Mouse (Mus musculus): ENCODE results near the gene Hk1. TPM values are rescaled to one million over a fixed set of nuclear protein-coding genes. Genes with fewer than 3 reads are reported as not detected.

Hk1 gene
- 126 and 135 TPM in 2 replicates for polyA plus RNA-seq (2015; fragmentation: Nextera tagmentation; extraction: Ambion mirVana)

DNA sequence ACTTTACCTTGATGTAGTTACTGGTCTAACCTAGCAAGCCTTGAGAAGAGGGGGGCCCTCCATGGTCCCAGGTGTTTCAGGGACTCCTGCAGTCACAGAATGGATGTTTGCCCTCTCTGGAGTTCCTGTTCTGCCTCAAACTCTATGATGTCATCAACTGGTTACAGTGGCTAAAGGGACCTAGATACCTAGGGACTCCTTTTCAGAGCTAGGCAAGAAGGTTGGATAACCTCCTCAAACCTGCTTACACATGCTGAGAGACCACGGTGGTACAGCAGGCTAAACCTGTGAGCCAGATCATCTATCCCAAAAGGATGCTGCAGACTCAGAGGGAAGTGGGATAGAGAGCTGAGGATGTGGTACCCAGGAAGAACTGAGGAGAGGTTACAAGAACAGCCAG is at the start of gene Hk1:
Gene Hk1 (minus strand): TSS at position 101 of the 400 bp plus-strand sequence.
- WGBS: 89% methylated on average over 1 of the region's 1 CpGs
- no peaks in the 10 kb centered on the region for H3K36me3 ChIP-seq (replicated peaks)
- H3K4me2 ChIP-seq: no peak within 1 kb of the TSS
- no peak within 1 kb of the TSS for H3K4me3 ChIP-seq
- no peak within 1 kb of the TSS for H3K27ac ChIP-seq
- no peak within 1 kb of the TSS for H3K9ac ChIP-seq
- H3K4me1 ChIP-seq: no peaks in the 10 kb centered on the region; the same call in 1 of the 2 replicates
- no peaks in the 10 kb centered on the region for H3K9me3 ChIP-seq
- H3K27me3 ChIP-seq (replicated peaks): no peaks in the 10 kb centered on the region
- ATAC-seq (replicated peaks): no peak

DNA sequence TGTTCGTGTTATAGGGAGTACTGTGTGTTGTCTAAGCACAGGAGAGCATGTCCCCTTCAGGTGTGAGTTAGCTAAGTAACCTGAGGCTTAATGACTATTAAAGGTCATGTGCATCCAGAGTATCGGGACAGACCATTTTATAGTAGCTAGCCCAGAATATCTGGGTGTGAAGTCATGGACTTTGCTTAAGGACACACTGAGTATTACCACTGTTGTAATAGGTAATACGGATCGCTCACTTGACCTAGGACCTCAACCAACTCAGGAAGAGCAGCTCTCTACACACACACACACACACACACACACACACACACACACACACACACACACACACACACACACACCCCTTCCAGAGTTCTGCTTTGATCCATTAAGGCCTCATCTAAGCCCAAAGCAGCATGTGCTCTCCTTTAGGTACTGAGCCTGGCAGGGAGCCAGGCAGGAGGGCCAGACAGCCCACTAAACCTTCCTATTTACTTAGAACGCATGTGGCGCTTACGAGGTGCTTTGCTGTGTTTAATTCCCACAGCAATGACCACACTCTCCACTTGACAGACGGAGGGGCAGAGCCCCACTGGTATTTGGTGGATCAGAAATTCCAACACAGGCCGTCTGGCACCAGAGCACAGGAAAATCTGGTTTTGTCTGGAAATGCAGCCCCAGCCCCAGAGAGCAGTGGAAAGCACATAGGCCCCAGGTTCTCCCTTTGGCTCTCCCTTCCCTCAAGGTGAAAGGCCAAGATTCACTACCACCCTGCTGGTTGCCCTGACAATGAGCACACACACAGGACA is 45.6 kb upstream of the Hk1 start:
- no peaks in the 10 kb centered on the region for H3K4me1 ChIP-seq
- H3K27ac ChIP-seq: no peak overlapping the region
- 52% methylated on average over 9 of the region's 9 CpGs for WGBS
- no peak overlapping the region for H3K4me2 ChIP-seq
- peaks cover 24% of the 10 kb centered on the region for H3K36me3 ChIP-seq (replicated peaks)
- H3K9me3 ChIP-seq: no peaks in the 10 kb centered on the region
- no peak for ATAC-seq (replicated peaks)
- no peak overlapping the region for H3K4me3 ChIP-seq
- no peak overlapping the region for H3K9ac ChIP-seq
- H3K27me3 ChIP-seq (replicated peaks): no peaks in the 10 kb centered on the region

DNA sequence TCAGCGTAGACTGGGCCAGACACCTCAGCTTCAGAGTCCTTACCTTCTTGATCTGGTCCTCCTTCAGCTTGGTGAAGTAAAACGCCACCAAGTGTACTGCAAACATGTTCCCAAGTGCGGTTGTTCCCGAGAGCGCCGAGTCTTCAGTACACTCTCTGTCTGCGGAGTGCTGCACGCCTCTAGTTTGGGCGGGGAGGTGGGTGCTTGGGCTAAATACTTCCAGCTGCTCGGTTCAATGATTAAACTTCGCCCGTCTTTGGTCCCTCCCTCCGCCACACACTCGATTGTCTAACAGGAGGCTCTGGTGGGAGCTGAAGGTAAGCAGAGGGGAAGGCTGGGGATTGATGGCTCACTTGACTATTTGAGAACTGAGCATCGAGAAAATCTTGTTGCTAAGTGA is 42.5 kb upstream of the Hk1 start, which contains the start of gene Hkdc1:
Gene Hkdc1 (minus strand): TSS at position 237 of the 400 bp plus-strand sequence.
- Histone ChIP-seq H3K4me2 (no peak within 1 kb of the TSS), H3K36me3 (replicated peaks) (no peaks in the 10 kb centered on the region), H3K4me1 (no peaks in the 10 kb centered on the region), H3K27me3 (replicated peaks) (no peaks in the 10 kb centered on the region), H3K4me3 (no peak within 1 kb of the TSS), H3K9ac (no peak within 1 kb of the TSS), H3K9me3 (no peaks in the 10 kb centered on the region), H3K27ac (no peak within 1 kb of the TSS)
- no peak for ATAC-seq (replicated peaks)
- WGBS: 46% methylated on average over 15 of the region's 15 CpGs

DNA sequence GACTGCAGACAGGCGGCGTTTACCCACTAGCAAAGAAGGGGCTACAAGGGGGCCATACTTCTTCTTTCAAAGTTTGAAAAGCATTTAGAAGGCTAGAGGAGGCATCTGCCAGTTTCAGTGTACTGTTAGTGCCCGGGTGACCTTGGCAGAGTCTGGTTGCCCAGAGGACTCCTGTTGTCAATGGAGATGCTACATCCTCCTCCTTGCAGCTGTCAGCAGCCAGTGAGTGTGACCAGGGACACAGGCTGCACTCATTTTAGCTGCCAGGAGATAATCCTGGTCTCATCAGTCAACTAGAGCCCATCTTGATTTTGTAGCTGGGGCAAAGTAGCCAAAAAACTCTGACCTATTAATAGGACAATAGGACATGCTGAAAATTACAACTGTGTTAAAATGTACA is 41.4 kb upstream of the Hk1 start:
- WGBS: 83% methylated on average over 3 of the region's 3 CpGs
- H3K4me2 ChIP-seq: no peak overlapping the region
- no peaks in the 10 kb centered on the region for H3K27me3 ChIP-seq (replicated peaks)
- H3K4me3 ChIP-seq: no peak overlapping the region
- H3K36me3 ChIP-seq (replicated peaks): no peaks in the 10 kb centered on the region
- ATAC-seq (replicated peaks): no peak
- no peaks in the 10 kb centered on the region for H3K9me3 ChIP-seq
- H3K27ac ChIP-seq: no peak overlapping the region
- no peaks in the 10 kb centered on the region for H3K4me1 ChIP-seq
- no peak overlapping the region for H3K9ac ChIP-seq

DNA sequence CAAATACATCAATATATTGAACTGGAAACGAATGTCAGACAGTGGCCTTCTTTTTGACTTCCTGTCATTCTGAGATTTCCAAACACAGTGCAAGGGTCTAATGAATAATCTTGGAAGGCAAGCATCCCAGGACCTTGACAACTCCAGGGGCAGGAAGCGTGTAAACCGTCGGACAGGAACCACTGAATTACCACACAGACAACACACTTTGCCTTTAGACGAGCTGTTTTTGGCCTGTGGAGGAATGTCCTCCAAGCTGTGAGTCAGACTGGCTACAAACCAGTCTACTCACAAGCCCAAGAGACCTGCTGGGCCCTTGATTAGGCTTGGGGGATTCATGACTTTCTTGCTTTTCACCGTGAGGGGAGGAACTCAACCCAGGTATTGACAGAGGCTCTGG is 40.7 kb upstream of the Hk1 start:
- Histone ChIP-seq H3K36me3 (replicated peaks) (no peaks in the 10 kb centered on the region), H3K27ac (no peak overlapping the region), H3K27me3 (replicated peaks) (no peaks in the 10 kb centered on the region), H3K9ac (no peak overlapping the region), H3K9me3 (no peaks in the 10 kb centered on the region), H3K4me2 (no peak overlapping the region), H3K4me1 (no peaks in the 10 kb centered on the region), H3K4me3 (no peak overlapping the region)
- ATAC-seq (replicated peaks): no peak
- 76% methylated on average over 6 of the region's 6 CpGs for WGBS

DNA sequence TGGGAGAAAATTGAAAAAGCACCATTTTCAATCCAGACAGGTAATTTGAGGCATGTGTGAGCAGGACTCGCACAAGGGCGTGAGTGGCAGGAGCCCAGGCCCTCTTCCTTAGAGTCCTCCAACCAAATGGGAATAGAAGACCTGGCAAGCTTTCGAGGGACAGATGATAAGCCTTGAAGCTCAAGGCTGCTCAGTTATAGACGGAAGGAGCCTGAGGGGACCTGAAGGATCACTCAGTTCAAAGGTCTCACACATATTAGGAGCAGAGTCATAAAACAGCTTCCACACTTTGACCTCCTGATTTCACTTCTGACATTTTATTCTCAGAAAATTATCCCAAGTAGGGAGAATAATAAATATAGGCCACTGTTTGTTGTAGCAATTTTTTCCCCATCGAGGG is 39.7 kb upstream of the Hk1 start:
- ATAC-seq (replicated peaks): no peak
- Histone ChIP-seq H3K9me3 (no peaks in the 10 kb centered on the region), H3K4me1 (no peaks in the 10 kb centered on the region), H3K27ac (no peak overlapping the region), H3K36me3 (replicated peaks) (no peaks in the 10 kb centered on the region), H3K4me3 (no peak overlapping the region), H3K9ac (no peak overlapping the region), H3K27me3 (replicated peaks) (no peaks in the 10 kb centered on the region), H3K4me2 (no peak overlapping the region)
- WGBS: 85% methylated on average over 5 of the region's 5 CpGs

DNA sequence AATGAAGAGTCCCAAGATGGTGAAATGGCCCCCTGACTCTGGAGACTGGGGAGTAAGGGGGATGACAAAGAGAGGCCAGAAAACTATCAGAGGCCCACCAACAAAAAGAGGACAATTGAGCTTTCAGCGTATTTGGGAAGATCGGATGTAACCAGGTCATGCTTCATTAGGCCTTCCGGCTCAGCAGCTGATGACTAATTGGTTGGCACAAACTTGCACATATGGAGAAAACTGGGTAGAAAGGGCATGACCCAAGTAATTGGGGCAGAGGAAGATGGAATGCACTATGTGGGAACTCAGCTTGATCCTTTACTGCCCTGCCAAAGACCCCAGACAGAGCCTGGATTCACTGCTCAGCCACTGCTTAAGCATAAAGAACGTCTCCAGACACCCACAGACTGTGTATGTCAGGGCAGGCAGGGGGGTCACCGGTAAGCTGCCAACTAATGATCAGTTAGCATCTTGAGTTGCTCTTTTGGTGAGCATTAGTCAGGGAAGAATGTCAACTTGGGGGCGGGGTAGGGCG is 39.2 kb upstream of the Hk1 start:
- ATAC-seq (replicated peaks): no peak
- Histone ChIP-seq H3K36me3 (replicated peaks) (no peaks in the 10 kb centered on the region), H3K4me1 (no peaks in the 10 kb centered on the region), H3K9ac (no peak overlapping the region), H3K27ac (no peak overlapping the region), H3K27me3 (replicated peaks) (no peaks in the 10 kb centered on the region), H3K4me3 (no peak overlapping the region), H3K9me3 (no peaks in the 10 kb centered on the region), H3K4me2 (no peak overlapping the region)
- WGBS: 60% methylated on average over 7 of the region's 7 CpGs

DNA sequence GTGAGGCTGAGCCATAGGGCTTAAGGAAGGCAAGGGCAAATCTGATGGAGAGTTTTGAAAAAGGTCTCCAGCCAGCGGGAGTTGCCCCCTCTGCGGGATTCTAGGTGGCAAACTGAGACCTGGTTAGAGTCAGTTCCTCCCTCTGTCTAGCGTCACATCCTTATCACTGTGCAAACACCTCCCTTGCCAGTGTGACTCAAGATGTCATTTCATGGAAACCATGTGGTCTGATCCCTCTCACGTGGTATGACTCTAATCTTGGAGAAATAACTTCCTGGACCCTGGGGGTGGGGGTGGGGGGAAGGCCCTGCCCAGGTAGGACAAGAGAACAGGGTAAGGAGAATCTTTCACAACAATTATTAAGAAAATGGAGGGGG is 33.9 kb upstream of the Hk1 start:
- Histone ChIP-seq H3K4me1 (no peaks in the 10 kb centered on the region), H3K9ac (no peak overlapping the region), H3K27me3 (replicated peaks) (no peaks in the 10 kb centered on the region), H3K27ac (no peak overlapping the region), H3K36me3 (replicated peaks) (no peaks in the 10 kb centered on the region), H3K9me3 (no peaks in the 10 kb centered on the region), H3K4me2 (no peak overlapping the region), H3K4me3 (no peak overlapping the region)
- ATAC-seq (replicated peaks): no peak
- 60% methylated on average over 4 of the region's 4 CpGs for whole genome bisulfite sequencing

DNA sequence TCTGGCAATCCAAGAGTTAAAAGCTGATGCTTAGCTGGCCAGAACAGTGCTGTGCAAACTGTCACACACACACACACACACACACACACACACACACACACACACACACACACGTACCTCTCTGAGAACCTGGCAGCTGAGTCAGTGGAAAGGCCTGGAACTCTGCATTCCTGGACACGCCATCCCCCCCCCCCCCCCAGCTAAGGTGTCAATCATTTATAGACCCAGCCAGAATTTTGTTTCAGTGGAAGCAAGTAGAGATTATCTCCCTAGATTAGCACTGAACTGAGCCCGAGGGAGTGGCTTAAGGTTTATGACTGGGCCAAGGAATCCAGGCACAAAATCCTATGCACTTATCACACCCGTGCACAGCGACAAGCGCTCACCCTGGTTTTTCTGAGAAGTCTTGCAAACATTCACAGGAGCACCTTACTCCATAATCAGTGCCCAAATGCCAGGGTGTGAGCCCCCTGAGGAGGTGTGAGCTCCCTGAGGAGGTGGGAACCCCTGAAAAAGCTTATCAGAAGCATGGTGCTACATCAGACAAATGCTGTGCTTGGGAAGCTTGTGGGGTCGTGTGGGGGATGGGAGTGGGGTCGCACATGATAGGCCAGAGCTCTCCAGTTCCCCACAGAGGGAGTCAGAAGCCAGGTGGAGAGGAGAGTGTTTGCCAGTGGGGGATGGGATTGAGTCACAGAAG is 33.3 kb upstream of the Hk1 start:
- Histone ChIP-seq H3K36me3 (replicated peaks) (no peaks in the 10 kb centered on the region), H3K4me2 (no peak overlapping the region), H3K9ac (no peak overlapping the region), H3K27me3 (replicated peaks) (no peaks in the 10 kb centered on the region), H3K9me3 (no peaks in the 10 kb centered on the region), H3K4me3 (no peak overlapping the region), H3K27ac (no peak overlapping the region), H3K4me1 (no peaks in the 10 kb centered on the region)
- WGBS: 30% methylated on average over 8 of the region's 8 CpGs
- no peak for ATAC-seq (replicated peaks)

DNA sequence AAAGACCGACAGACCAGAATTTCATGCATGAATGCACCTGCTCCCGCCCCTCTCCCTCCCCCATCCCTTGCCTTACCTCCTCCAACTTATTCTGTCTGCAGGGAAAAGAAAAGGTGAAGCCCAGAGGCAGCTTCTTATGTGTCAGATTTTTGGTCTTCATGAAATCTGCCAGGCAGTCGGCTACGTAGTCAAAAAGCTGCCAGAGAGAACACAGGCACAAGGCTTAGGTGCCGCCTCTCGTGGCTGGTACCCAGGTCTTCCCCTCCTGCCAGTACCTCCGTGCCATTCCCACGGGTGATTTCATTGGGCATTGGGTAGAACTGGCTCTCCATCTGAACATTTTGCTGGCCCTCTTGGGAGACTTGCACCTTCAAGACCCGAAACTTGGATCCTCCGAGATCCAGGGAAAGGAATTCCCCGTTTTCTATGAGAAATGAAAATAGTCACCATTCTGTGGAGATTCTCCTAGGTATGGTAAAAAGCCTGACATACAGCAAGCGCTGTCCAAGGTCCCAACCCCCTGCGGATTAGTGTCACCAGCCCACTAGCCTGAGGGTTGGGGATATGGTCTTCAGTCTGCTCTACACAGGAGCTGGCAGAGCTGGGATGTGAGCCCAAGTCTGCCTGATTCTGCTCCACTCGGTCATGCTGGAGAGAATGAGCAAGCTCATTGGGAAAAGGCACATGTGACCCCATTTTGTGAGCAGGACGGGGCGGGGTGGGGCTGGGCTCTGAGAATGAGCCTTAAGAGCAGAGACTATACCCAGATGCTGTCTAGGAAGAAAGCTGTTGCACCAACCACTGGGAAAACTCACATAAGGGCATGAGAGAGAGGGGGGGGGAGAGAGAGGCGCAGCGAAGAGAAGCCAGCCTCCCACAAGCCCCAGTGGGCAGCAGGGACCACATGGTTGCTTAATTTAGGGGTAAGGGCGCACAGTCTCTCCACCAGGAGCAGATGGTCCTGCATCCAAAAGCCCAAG is 32.0 kb upstream of the Hk1 start:
- no peaks in the 10 kb centered on the region for H3K9me3 ChIP-seq
- H3K27ac ChIP-seq: no peak overlapping the region
- H3K4me3 ChIP-seq: no peak overlapping the region
- H3K36me3 ChIP-seq (replicated peaks): no peaks in the 10 kb centered on the region
- no peak overlapping the region for H3K9ac ChIP-seq
- H3K27me3 ChIP-seq (replicated peaks): no peaks in the 10 kb centered on the region
- no peaks in the 10 kb centered on the region for H3K4me1 ChIP-seq
- no peak for ATAC-seq (replicated peaks)
- H3K4me2 ChIP-seq: no peak overlapping the region
- 70% methylated on average over 19 of the region's 19 CpGs for WGBS

DNA sequence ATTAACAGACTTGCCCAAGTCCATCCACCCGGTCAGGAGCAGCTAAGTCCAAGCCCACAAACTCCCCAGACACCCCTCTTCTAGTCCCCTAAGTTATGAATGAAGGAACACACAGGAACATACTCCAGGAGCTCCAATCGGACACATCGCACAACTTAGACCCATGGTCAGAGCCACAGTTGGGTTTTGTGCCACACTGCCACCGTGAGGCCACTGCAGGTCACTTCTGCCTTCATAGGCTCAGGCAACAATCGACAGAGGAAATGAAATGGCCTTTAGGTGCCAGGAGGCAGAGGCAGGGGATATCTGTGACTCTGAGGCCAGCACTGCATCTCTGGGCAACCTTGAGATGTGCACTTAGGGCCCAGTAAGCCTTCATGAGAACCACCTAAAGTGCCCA is 31.2 kb upstream of the Hk1 start:
- H3K9ac ChIP-seq: no peak overlapping the region
- ATAC-seq (replicated peaks): peak; percentile 67; the same call in 1 of the 2 replicates
- no peaks in the 10 kb centered on the region for H3K36me3 ChIP-seq (replicated peaks)
- no peaks in the 10 kb centered on the region for H3K4me1 ChIP-seq
- WGBS: 8% methylated on average over 5 of the region's 5 CpGs
- no peak overlapping the region for H3K27ac ChIP-seq
- H3K27me3 ChIP-seq (replicated peaks): no peaks in the 10 kb centered on the region
- H3K4me3 ChIP-seq: no peak overlapping the region
- H3K9me3 ChIP-seq: no peaks in the 10 kb centered on the region
- no peak overlapping the region for H3K4me2 ChIP-seq

DNA sequence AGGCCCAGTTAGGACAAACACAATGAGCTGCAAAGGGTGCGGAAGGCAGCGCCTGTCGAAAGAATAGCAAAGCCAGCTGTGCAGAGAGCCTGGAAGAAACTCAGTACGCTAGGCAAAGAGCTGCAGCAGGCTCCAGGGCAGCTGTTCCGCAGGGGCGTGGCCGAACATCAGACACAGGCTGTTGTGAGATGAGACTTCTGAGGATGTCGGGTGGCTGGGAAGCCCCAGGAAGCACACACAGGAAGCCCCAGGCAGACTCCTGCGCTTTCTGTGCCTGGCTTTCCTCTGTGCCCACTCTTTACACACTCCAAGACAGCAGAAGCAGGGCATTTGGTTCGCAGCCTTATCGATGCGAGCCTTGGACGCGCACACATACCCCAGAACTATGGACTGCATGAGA is 25.2 kb upstream of the Hk1 start:
- 45% methylated on average over 14 of the region's 14 CpGs for WGBS
- Histone ChIP-seq H3K4me1 (no peaks in the 10 kb centered on the region), H3K9ac (no peak overlapping the region), H3K27ac (no peak overlapping the region), H3K27me3 (replicated peaks) (no peaks in the 10 kb centered on the region), H3K4me3 (no peak overlapping the region), H3K9me3 (no peaks in the 10 kb centered on the region), H3K4me2 (peak overlapping the region; percentile 12), H3K36me3 (replicated peaks) (no peaks in the 10 kb centered on the region)
- no peak for ATAC-seq (replicated peaks)
